14 mouse cellular contexts compared by ENCODE assay signal in the genomic region with DNA sequence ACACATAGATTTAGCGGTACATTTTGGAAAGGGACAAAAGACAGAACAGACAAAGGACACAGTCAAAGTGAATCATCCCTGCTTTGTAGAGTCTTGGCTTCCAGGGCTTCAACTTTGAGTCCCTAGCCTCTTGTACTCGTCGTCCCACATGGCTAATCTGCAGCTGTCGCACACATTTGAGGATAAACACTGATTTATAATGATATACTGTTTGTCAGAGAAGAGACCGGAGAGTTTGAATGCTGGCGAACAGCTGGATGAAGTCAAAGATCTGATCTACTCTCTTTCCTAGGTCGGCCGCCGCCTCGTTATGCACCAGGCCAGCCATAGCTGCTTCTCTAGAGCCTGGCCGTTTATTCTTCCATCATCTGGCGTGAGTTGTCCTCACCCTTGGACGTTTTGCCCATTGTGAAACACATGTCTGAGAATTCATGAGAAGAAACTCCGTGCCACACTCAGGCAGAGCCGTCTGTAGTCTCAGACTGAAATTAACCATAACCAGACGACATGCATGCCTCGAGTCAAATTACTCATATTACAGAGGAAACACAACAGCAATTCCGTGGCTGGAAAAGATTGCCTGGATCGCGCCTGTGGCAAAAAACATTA.
DNase-seq lines count a peak whose midpoint lies in the region; ATAC-seq and TF ChIP-seq lines count a peak whose summit lies in the region.
"Had no signal": no experiment of that assay in that cellular context is flagged by ENCODE, and none has a peak within 500 bp of the region (broad histone marks: within the 10 kb centered on the region; RNA-seq: fewer than 3 reads in every experiment).

No protein-coding gene starts in this region.

- H3K4me2 ChIP-seq in stomach, embryonic 14.5 days (replicated peaks; ENCODE audit: low read depth, low read length): 0 out of 2 replicates have a peak overlapping the region, but pooled peaks have one; percentile 5
- H3K4me2 ChIP-seq in stomach, postnatal 0 days (replicated peaks; ENCODE audit: low read depth): no peak overlapping the region
- no peak overlapping the region for H3K4me2 ChIP-seq in limb, embryonic 11.5 days (ENCODE audit: low read depth, severe bottlenecking)
- H3K4me2 ChIP-seq: heart, embryonic 11.5 days; hindbrain, embryonic 14.5 days; liver, embryonic 13.5 days; neural tube, embryonic 12.5 days had no signal

- H3K9ac ChIP-seq in stomach, embryonic 14.5 days (replicated peaks; ENCODE audit: low read depth, low read length): no peak overlapping the region
- H3K9ac ChIP-seq in stomach, postnatal 0 days (ENCODE audit: low read length): no peak overlapping the region
- H3K9ac ChIP-seq in limb, embryonic 11.5 days (ENCODE audit: low read length): no peak overlapping the region
- H3K9ac ChIP-seq: hindbrain, embryonic 14.5 days; liver, embryonic 13.5 days; neural tube, embryonic 12.5 days had no signal

- no peak overlapping the region for H3K27ac ChIP-seq in stomach, embryonic 14.5 days (ENCODE audit: low read length)
- no peak overlapping the region for H3K27ac ChIP-seq in stomach, postnatal 0 days (replicated peaks)
- H3K27ac ChIP-seq in limb, embryonic 11.5 days (replicated peaks; ENCODE audit: low read depth, low read length): no peak overlapping the region
- H3K27ac ChIP-seq: hindbrain, embryonic 14.5 days; liver, embryonic 13.5 days; neural tube, embryonic 12.5 days had no signal

- 48% methylated on average over 20 of the region's 20 CpGs for WGBS in stomach, embryonic 14.5 days
- 55% methylated on average over 20 of the region's 20 CpGs for WGBS in stomach, postnatal 0 days
- 46% methylated on average over 20 of the region's 20 CpGs for WGBS in limb, embryonic 11.5 days

- no peak for TF ChIP-seq EP300 in stomach, postnatal 0 days (optimal IDR thresholded peaks at IDR 0.05)

- no peak overlapping the region for H3K4me3 ChIP-seq in stomach, embryonic 14.5 days (ENCODE audit: low read depth, low read length)
- H3K4me3 ChIP-seq in stomach, postnatal 0 days (ENCODE audit: low read depth, low read length): no peak overlapping the region
- no peak overlapping the region for H3K4me3 ChIP-seq in limb, embryonic 11.5 days (ENCODE audit: low read depth, low read length)
- H3K4me3 ChIP-seq: liver, embryonic 13.5 days; neural tube, embryonic 12.5 days had no signal

- no peak for ATAC-seq in stomach, embryonic 14.5 days (ENCODE audit: insufficient number of reproducible peaks, insufficient read depth, low FRiP score, low read depth)
- no peak for ATAC-seq in stomach, postnatal 0 days (ENCODE audit: low FRiP score, low TSS enrichment)
- ATAC-seq in limb, embryonic 11.5 days (ENCODE audit: insufficient number of reproducible peaks, low FRiP score, low TSS enrichment, low read depth): no peak

- no peaks in the 10 kb centered on the region for H3K4me1 ChIP-seq in stomach, embryonic 14.5 days (ENCODE audit: control insufficient read depth, insufficient read depth, low read length)
- H3K4me1 ChIP-seq in stomach, postnatal 0 days (replicated peaks; ENCODE audit: control insufficient read depth, insufficient read depth): no peaks in the 10 kb centered on the region
- H3K4me1 ChIP-seq in limb, embryonic 11.5 days (ENCODE audit: control insufficient read depth, insufficient read depth, low read length): no peaks in the 10 kb centered on the region
- H3K4me1 ChIP-seq: liver, embryonic 13.5 days; neural tube, embryonic 12.5 days had no signal

- no peak for TF ChIP-seq CTCF in stomach, postnatal 0 days (IDR thresholded peaks at IDR 0.05; ENCODE audit: low read depth)

- DNase-seq in heart, adult 11 months: peak; percentile 85
- no peak for DNase-seq in heart, postnatal 4 days
- no peak for DNase-seq in stomach, postnatal 0 days (ENCODE audit: low spot score)
- peak; percentile 52 for DNase-seq in limb, embryonic 11.5 days (ENCODE audit: low spot score)
- DNase-seq in cerebellum, postnatal 25 days: no peak
- no peak for DNase-seq in thymus, adult 18-20 months
- no peak for DNase-seq in adrenal gland, adult (ENCODE audit: inconsistent age in 2 of 2, low spot score in 1 of 2)
- DNase-seq: adrenal gland, adult 2 months; kidney, adult 8-10 months; liver, embryonic 13.5 days had no signal

- no peaks in the 10 kb centered on the region for H3K9me3 ChIP-seq in stomach, embryonic 14.5 days (ENCODE audit: control insufficient read depth, low read depth, low read length)
- H3K9me3 ChIP-seq in stomach, postnatal 0 days (ENCODE audit: control insufficient read depth, low read length): no peaks in the 10 kb centered on the region
- no peaks in the 10 kb centered on the region for H3K9me3 ChIP-seq in limb, embryonic 11.5 days (ENCODE audit: control insufficient read depth, low read length)
- H3K9me3 ChIP-seq: liver, embryonic 13.5 days; neural tube, embryonic 12.5 days had no signal

- H3K27me3 ChIP-seq in stomach, embryonic 14.5 days (ENCODE audit: control insufficient read depth, insufficient read depth, low read length): no peaks in the 10 kb centered on the region
- no peaks in the 10 kb centered on the region for H3K27me3 ChIP-seq in stomach, postnatal 0 days (ENCODE audit: control insufficient read depth, insufficient read depth, low read length)
- H3K27me3 ChIP-seq in limb, embryonic 11.5 days (ENCODE audit: control insufficient read depth, insufficient read depth, low read length): no peaks in the 10 kb centered on the region
- H3K27me3 ChIP-seq: liver, embryonic 13.5 days; neural tube, embryonic 12.5 days had no signal

- no peaks in the 10 kb centered on the region for H3K36me3 ChIP-seq in stomach, embryonic 14.5 days (ENCODE audit: control insufficient read depth, insufficient read depth, low read length)
- H3K36me3 ChIP-seq in stomach, postnatal 0 days (ENCODE audit: control insufficient read depth, insufficient read depth, low read length): no peaks in the 10 kb centered on the region
- H3K36me3 ChIP-seq in limb, embryonic 11.5 days (ENCODE audit: control insufficient read depth, insufficient read depth, low read length): no peaks in the 10 kb centered on the region
- H3K36me3 ChIP-seq: liver, embryonic 13.5 days; neural tube, embryonic 12.5 days had no signal

Comparison
In these comparisons a context has a peak if more than half of its experiments do, and no peak if none do; other contexts are left out.
1. DNase-seq: peak in heart, adult 11 months (single experiment) and limb, embryonic 11.5 days (single experiment); none in heart, postnatal 4 days (single experiment), stomach, postnatal 0 days (single experiment), cerebellum, postnatal 25 days (0 of 2), thymus, adult 18-20 months (0 of 2) and adrenal gland, adult (0 of 2).